Mouse (Mus musculus): ENCODE data around the gene Rmi1. TPM values are rescaled to one million over a fixed set of nuclear protein-coding genes. Genes with fewer than 3 reads are reported as not detected.

The Rmi1 gene
- total and polyA plus RNA-seq, 3 experiments = 15.3 to 19.3 (median 18.5) TPM

Small RNA genes lying within 50 kb of the gene (microRNA-seq; reads per million reads assigned to microRNA genes)
- 250 to 303 reads per million in 2 experiments for gene Mir7-1

Other genes starting within 250 kb of the Rmi1 start
- gene Idnk, start 244.6 kb upstream of the Rmi1 start, total RNA-seq (2021) = 10 to 100 TPM; 55.1 to 69.8 TPM
- gene Idnk, start 244.6 kb upstream of the Rmi1 start, polyA plus RNA-seq (2012; rRNA removed) = 11.0 and 15.3 TPM in 2 replicates
- gene Ubqln1, start 186.6 kb upstream of the Rmi1 start, total RNA-seq (2021) = 100 to 1,000 TPM; 112 to 159 TPM
- 164 and 166 TPM in 2 replicates for gene Ubqln1, start 186.6 kb upstream of the Rmi1 start, polyA plus RNA-seq (2012; rRNA removed)
- 10 to 100 TPM; 48.1 to 53.5 TPM for gene Gkap1, start 126.5 kb upstream of the Rmi1 start, total RNA-seq (2021)
- 12.1 and 20.3 TPM in 2 replicates for gene Gkap1, start 126.5 kb upstream of the Rmi1 start, polyA plus RNA-seq (2012; rRNA removed)
- 1 to 10 TPM in 1 of 2 experiments, under 1 TPM in 1; 0.63 to 1.1 TPM for gene Kif27, start 43.1 kb upstream of the Rmi1 start, total RNA-seq (2021)
- gene Kif27, start 43.1 kb upstream of the Rmi1 start, polyA plus RNA-seq (2012; rRNA removed) = 0.08 and 0.11 TPM in 2 replicates
- 10 to 100 TPM; 21.0 to 38.2 TPM for gene 2210016F16Rik, start 17.0 kb upstream of the Rmi1 start, total RNA-seq (2021)
- gene 2210016F16Rik, start 17.0 kb upstream of the Rmi1 start, polyA plus RNA-seq (2012; rRNA removed) = 40.7 and 59.4 TPM in 2 replicates
- 1,000 to 10,000 TPM in 1 of 2 experiments, 100 to 1,000 TPM in 1; 778 to 1,173 TPM for gene Hnrnpk, start 1.1 kb downstream of the Rmi1 start, total RNA-seq (2021)
- 178 and 197 TPM in 2 replicates for gene Hnrnpk, start 1.1 kb downstream of the Rmi1 start, polyA plus RNA-seq (2012; rRNA removed)
- not detected for gene Slc28a3, start 208.6 kb downstream of the Rmi1 start, total RNA-seq (2021)
- 0.02 TPM in 1 of 2 replicates, not detected in the other for gene Slc28a3, start 208.6 kb downstream of the Rmi1 start, polyA plus RNA-seq (2012; rRNA removed)

Data from adrenal gland, adult 2 months (tissue).